Mouse (Mus musculus): Measurements from ENCODE around the gene Ddost. TPM values are rescaled to one million over a fixed set of nuclear protein-coding genes. Genes with fewer than 3 reads are reported as not detected.

Ddost gene
- 12.4 TPM for polyA plus RNA-seq (2014; fragmentation: Illumina TruSeq; extraction: RNeasy Lipid Tissue Mini Kit (QIAGEN cat#74804); ENCODE audit: low read depth, low replicate concordance)

DNA sequence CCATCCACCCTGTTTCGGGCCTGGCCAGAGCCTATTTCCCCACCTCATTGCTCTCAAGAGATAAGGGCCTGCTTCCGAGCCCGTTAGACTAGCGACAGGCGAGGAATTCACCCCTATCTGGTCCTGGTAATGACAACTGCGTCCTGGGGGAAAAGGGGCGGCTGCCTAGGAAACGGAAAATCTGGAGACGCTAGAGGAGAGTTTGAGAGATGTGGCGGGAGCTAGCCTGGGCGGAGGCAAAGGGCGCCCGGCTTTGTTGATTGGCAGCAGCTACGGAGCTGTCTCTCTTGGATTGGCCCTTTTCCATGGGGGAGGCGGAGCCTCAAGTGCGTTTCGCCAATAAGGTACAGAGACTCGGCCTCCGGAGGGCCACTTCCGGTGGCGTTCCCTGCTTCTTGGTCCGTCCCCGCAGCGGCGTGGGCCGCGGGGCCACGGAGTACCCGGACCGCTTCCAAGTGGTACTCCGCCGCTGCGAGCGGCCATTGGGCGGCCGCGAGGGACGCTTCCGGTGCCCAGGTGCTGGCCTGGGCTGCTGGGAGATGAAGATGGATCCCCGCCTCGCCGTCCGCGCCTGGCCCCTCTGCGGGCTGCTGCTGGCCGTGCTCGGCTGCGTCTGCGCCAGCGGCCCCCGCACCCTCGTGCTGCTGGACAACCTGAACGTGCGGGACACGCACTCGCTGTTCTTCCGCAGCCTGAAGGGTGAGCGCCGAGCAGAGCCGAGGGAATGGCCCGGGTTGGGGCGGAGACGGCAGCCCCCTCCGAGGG lies at the start of gene Ddost:
Gene Ddost, plus strand, starts transcription at position 391 of the 765 bp plus-strand sequence.

DNA sequence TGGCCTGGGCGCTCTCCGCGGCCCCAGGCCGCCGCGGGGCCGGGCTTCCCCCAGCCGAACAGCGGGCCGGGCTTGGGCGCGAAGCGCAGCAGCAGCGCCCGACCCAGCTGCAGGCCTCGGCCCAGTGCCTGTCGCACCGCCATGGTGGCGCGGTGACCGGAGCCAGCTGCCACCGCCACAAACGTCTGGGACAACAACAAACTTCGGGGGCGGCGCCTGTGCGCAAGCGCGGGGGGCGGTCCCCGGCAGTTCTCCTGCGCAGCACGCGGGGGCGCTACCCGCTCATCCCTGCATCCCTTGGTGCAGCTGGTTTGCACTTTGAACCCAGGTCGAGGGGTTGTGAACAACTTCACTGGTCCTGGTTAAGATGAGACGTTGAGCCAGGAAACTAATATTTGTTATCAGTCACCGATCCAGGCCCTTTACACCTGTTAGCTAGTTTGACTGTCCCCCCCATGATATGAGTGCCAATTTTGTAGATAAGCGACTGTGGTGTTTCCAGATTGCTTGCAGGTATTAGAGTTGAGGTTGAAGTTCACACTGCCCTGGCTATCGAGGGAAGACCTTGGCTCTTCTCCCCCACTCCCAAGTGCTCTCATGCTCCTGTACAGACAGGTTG lies 21.7 kb downstream of the Ddost start, which contains the start of gene Pink1:
Gene Pink1, minus strand, starts transcription at position 231 of the 619 bp plus-strand sequence.

Other genes with a start within 250 kb of the Ddost start
- gene Hp1bp3, start 88.4 kb upstream of the Ddost start, polyA plus RNA-seq (2014; fragmentation: Illumina TruSeq; extraction: RNeasy Lipid Tissue Mini Kit (QIAGEN cat#74804); ENCODE audit: low read depth, low replicate concordance): 90.6 TPM
- gene Sh2d5, start 54.3 kb upstream of the Ddost start, polyA plus RNA-seq (2014; fragmentation: Illumina TruSeq; extraction: RNeasy Lipid Tissue Mini Kit (QIAGEN cat#74804); ENCODE audit: low read depth, low replicate concordance): not detected
- not detected for gene Kif17, start 54.3 kb upstream of the Ddost start, polyA plus RNA-seq (2014; fragmentation: Illumina TruSeq; extraction: RNeasy Lipid Tissue Mini Kit (QIAGEN cat#74804); ENCODE audit: low read depth, low replicate concordance)
- 115 TPM for gene Pink1, start 21.6 kb downstream of the Ddost start, polyA plus RNA-seq (2014; fragmentation: Illumina TruSeq; extraction: RNeasy Lipid Tissue Mini Kit (QIAGEN cat#74804); ENCODE audit: low read depth, low replicate concordance)
- gene Cda, start 63.3 kb downstream of the Ddost start, polyA plus RNA-seq (2014; fragmentation: Illumina TruSeq; extraction: RNeasy Lipid Tissue Mini Kit (QIAGEN cat#74804); ENCODE audit: low read depth, low replicate concordance): 5.8 TPM
- gene Fam43b, start 91.8 kb downstream of the Ddost start, polyA plus RNA-seq (2014; fragmentation: Illumina TruSeq; extraction: RNeasy Lipid Tissue Mini Kit (QIAGEN cat#74804); ENCODE audit: low read depth, low replicate concordance): not detected
- 4.5 TPM for gene Mul1, start 129.9 kb downstream of the Ddost start, polyA plus RNA-seq (2014; fragmentation: Illumina TruSeq; extraction: RNeasy Lipid Tissue Mini Kit (QIAGEN cat#74804); ENCODE audit: low read depth, low replicate concordance)
- gene Camk2n1, start 149.6 kb downstream of the Ddost start, polyA plus RNA-seq (2014; fragmentation: Illumina TruSeq; extraction: RNeasy Lipid Tissue Mini Kit (QIAGEN cat#74804); ENCODE audit: low read depth, low replicate concordance): 80.7 TPM

Measured in kidney, adult 10 weeks (tissue).